Mouse (Mus musculus) liver, embryonic 13.5 days (tissue): Measurements from ENCODE around the gene Nmbr. TPM values are rescaled to one million over a fixed set of nuclear protein-coding genes. Genes with fewer than 3 reads are reported as not detected.

ENCODE experiments used
- ATAC-seq: fragments of 200-750 bp; cut with Nextera tagmentation; 2 replicates; pipeline ENCODE4 v1.8.0; 2017; ENCODE audit warnings: low read depth, mild to moderate bottlenecking, moderate number of reproducible peaks, moderate library complexity
- DNase-seq: peaks from one replicate; pipeline ENCODE4 v3.0.0; 2022
- H3K27ac ChIP-seq: fragments of 300-500 bp; sonication (generic); 2 replicates; pipeline ENCODE4 v1.5.1; 2015; ENCODE audit warnings: moderate library complexity, mild to moderate bottlenecking, inconsistent platforms
- H3K27me3 ChIP-seq: fragments of 300-500 bp; sonication (generic); 2 replicates; pipeline ENCODE4 v1.6.1; 2015; ENCODE audit warnings: mild to moderate bottlenecking, inconsistent platforms
- H3K36me3 ChIP-seq: fragments of 300-500 bp; sonication (generic); 2 replicates; pipeline ENCODE4 v1.6.1; 2015; ENCODE audit warnings: mild to moderate bottlenecking, inconsistent platforms
- H3K4me1 ChIP-seq: fragments of 300-500 bp; sonication (generic); replicated peaks from 2 replicates; pipeline ENCODE4 v1.6.1; 2015; ENCODE audit warnings: inconsistent platforms
- H3K4me2 ChIP-seq: fragments of 300-500 bp; sonication (generic); 2 replicates; pipeline ENCODE4 v1.6.1; 2015; ENCODE audit warnings: inconsistent platforms, mild to moderate bottlenecking, moderate library complexity
- H3K4me3 ChIP-seq: fragments of 300-500 bp; sonication (generic); replicated peaks from 2 replicates; pipeline ENCODE4 v1.5.1; 2015; ENCODE audit warnings: mild to moderate bottlenecking, inconsistent platforms
- H3K9ac ChIP-seq: fragments of 300-500 bp; sonication (generic); 2 replicates; pipeline ENCODE4 v1.6.1; 2015; ENCODE audit warnings: mild to moderate bottlenecking, inconsistent platforms
- H3K9me3 ChIP-seq: fragments of 300-500 bp; sonication (generic); replicated peaks from 2 replicates; pipeline ENCODE4 v1.6.1; 2016; ENCODE audit warnings: inconsistent platforms
- WGBS: fragments of 180-500 bp; shearing (Covaris S2); methylation state at CpG from one replicate; pipeline ENCODE4 v1.1.7; 2015; ENCODE audit not compliant: insufficient replicate concordance; 5-methylcytosine and 5-hydroxymethylcytosine counted together
- polyA plus RNA-seq: library from polyadenylated mRNA; unstranded; fragments of >200 nt; fragmentation: Nextera tagmentation; extraction: Ambion mirVana; gene quantifications from 2 replicates; pipeline ENCODE4 v1.2.1, GENCODE M21; 2015

The Nmbr gene
- polyA plus RNA-seq, 1 experiment from 2014 or later, result 0.20 TPM

DNA sequence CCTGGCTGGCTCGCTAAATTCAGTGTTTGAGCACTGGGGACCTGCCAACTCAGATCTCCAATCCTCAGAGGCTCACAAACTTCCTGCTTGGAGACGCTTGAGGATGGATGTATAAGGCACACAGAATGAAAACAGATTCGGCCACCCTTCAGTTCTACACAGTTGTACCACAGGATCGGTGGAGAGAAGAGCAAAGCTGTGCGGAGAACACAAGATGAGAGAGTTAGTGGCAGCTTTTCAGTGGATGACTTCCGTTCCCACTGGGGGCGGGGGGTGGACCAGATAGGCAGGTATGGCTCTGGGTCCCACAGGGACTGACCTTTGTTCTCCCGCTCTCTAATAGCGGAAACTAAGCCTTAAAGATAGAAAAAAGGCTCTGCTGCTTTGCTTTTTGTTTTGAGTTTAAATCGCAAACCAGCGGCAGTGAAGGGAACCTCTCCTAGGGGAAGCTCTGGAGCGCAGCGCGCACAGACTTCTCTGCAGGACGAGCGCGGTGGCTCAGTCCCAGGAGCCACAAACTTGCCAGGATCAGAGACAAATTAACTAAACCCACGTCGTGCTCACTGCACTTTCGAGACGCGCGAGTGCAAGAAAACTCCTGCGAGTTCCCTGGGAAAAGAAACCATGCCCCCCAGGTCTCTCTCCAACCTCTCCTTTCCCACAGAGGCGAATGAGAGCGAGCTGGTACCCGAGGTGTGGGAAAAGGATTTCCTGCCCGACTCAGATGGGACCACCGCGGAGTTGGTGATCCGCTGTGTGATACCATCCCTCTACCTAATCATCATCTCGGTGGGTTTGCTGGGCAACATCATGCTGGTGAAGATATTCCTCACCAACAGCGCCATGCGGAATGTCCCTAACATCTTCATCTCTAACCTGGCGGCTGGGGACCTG lies 54.5 kb downstream of the Nmbr start:
- Histone ChIP-seq H3K27ac (no peak overlapping the region), H3K27me3 (peaks cover 12% of the 10 kb centered on the region; the same call in 1 of the 2 replicates), H3K4me1 (no peaks in the 10 kb centered on the region), H3K9me3 (no peaks in the 10 kb centered on the region), H3K36me3 (no peaks in the 10 kb centered on the region), H3K4me2 (peak overlapping the region; percentile 48), H3K4me3 (peak overlapping the region; percentile 21), H3K9ac (no peak overlapping the region)
- 5% methylated on average over 35 of the region's 35 CpGs for WGBS
- ATAC-seq (no peak), DNase-seq (no peak)

DNA sequence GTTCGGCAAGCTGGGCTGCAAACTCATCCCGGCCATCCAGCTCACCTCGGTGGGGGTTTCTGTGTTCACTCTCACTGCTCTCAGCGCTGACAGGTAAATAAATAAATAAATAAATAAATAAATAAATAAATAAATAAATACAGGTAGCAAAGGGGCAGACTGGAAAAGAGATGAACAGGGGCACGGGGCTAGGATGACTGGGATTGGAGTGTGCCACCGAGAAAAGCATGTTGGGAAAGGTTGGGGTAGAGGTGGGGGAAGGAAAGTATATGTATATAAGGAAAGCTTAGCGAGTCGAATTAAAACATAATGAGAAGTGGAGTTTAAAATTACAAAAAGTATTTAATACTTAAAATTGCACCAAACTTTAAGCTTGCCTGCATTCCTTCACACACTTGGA lies 55.2 kb downstream of the Nmbr start:
- DNase-seq (no peak), ATAC-seq (no peak)
- Histone ChIP-seq H3K4me3 (no peak overlapping the region), H3K36me3 (no peaks in the 10 kb centered on the region), H3K27ac (no peak overlapping the region), H3K9me3 (no peaks in the 10 kb centered on the region), H3K4me1 (no peaks in the 10 kb centered on the region), H3K4me2 (no peak overlapping the region), H3K27me3 (peaks cover 12% of the 10 kb centered on the region; the same call in 1 of the 2 replicates), H3K9ac (no peak overlapping the region)
- 20% methylated on average over 8 of the region's 8 CpGs for WGBS

DNA sequence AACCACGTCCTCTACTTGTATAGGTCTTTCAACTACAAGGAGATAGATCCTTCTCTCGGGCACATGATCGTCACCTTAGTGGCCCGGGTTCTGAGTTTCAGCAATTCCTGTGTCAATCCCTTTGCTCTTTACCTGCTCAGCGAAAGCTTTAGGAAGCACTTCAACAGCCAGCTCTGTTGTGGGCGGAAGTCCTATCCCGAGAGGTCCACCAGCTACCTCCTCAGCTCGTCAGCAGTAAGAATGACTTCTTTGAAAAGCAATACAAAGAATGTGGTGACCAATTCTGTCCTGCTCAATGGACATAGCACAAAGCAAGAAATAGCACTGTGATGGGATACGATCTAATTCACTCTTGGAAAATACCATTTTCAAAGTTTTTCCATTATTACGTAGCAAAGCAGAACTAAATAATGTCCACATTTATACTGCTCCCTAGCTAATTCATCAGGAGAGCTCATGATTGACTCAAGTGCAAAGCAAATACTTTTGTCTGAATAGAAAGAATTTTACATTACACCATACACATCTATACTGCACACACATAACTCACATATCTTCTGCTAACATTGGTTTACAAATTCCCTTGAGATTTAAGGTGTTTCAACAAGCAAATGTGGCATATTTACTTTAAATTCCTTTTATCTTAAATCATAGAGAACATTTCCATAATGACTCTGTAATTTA lies 65.0 kb downstream of the Nmbr start:
- H3K27me3 ChIP-seq, result no peaks in the 10 kb centered on the region
- DNase-seq (no peak), ATAC-seq (no peak)
- no peak overlapping the region for H3K4me3 ChIP-seq
- no peaks in the 10 kb centered on the region for H3K36me3 ChIP-seq
- H3K9ac ChIP-seq, result no peak overlapping the region
- no peak overlapping the region for H3K27ac ChIP-seq
- no peaks in the 10 kb centered on the region for H3K4me1 ChIP-seq
- 66% methylated on average over 10 of the region's 10 CpGs for WGBS
- no peak overlapping the region for H3K4me2 ChIP-seq
- no peaks in the 10 kb centered on the region for H3K9me3 ChIP-seq

DNA sequence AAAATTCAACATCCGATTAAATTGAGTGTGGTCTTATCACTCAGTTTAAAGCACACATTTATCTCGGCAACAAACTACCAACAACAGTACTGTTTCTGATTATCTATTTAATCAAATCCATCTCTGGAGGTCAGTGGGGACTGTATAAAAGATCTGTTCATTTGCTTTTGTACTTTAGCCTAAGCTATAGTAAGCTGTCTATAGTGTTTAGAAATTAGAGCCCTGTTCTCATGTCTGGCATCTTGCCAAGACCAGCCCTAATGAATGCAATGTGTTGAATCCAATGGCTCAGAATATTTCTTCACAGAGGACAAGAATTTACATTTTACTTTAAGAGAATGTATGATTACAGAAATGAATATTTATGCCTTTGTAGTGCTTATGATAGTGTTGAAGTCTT lies 69.1 kb downstream of the Nmbr start:
- Histone ChIP-seq H3K9me3 (no peaks in the 10 kb centered on the region), H3K4me2 (no peak overlapping the region), H3K9ac (no peak overlapping the region), H3K4me1 (no peaks in the 10 kb centered on the region), H3K27me3 (no peaks in the 10 kb centered on the region), H3K27ac (no peak overlapping the region), H3K36me3 (no peaks in the 10 kb centered on the region), H3K4me3 (no peak overlapping the region)
- ATAC-seq, result no peak
- DNase-seq, result no peak
- WGBS, result 56% methylated on average over 2 of the region's 2 CpGs

DNA sequence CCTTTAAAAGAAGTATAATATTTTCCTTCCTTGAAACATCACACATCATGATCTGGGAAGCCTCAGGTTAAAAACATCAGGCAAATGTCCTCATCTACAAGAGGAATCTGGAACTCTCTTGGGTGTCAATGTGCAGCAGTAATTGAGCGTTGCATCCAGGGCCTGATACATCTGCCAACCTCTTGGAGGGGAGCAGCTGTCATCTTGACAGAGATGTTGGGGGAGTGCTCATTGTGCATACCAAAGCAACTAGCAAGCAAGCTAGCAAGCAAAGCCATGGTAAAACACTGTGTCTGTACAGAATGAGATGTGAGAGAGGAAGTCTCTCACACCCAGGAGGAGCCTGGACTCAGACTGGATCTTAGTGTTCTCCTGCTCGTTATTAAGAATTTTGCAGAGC lies 84.6 kb downstream of the Nmbr start:
- Histone ChIP-seq H3K4me3 (no peak overlapping the region), H3K9me3 (no peaks in the 10 kb centered on the region), H3K9ac (no peak overlapping the region), H3K36me3 (no peaks in the 10 kb centered on the region), H3K4me2 (no peak overlapping the region), H3K27ac (no peak overlapping the region), H3K4me1 (no peaks in the 10 kb centered on the region), H3K27me3 (no peaks in the 10 kb centered on the region)
- no peak for DNase-seq
- WGBS, result 57% methylated on average over 2 of the region's 2 CpGs
- no peak for ATAC-seq

DNA sequence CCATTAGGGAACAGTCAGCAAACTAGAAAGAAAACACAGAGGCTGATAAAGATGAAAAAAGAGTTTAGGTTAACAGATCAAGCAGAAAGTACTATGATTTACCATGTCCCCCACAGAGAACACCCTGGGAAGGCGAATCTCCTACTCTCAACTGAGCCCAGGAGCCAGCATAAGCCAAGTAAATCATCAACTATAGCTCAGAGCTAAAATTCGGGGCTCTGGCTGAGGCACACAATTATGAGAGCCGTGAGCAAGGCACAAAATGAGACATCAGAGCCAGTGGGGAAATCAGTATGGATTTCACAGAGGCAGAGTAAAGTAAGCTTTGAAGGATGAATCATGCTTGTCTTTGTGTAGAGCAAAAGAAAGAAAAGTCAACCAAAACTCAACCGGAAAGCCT lies 111.6 kb downstream of the Nmbr start:
- no peaks in the 10 kb centered on the region for H3K27me3 ChIP-seq
- H3K36me3 ChIP-seq, result no peaks in the 10 kb centered on the region
- no peak for ATAC-seq
- no peak for DNase-seq
- H3K4me3 ChIP-seq, result no peak overlapping the region
- no peak overlapping the region for H3K4me2 ChIP-seq
- H3K9ac ChIP-seq, result no peak overlapping the region
- WGBS, result 60% methylated on average over 4 of the region's 4 CpGs
- H3K27ac ChIP-seq, result no peak overlapping the region
- no peaks in the 10 kb centered on the region for H3K4me1 ChIP-seq
- no peaks in the 10 kb centered on the region for H3K9me3 ChIP-seq

Other genes with a start within 250 kb of the Nmbr start
- gene Adgrg6, start 159.9 kb upstream of the Nmbr start, polyA plus RNA-seq, result 0.78 and 0.82 TPM in 2 replicates
- gene Vta1, start within 50 bp of the Nmbr start, polyA plus RNA-seq, result 49.6 and 56.2 TPM in 2 replicates
- not detected in 2 replicates for gene Gje1, start 12.6 kb downstream of the Nmbr start, polyA plus RNA-seq